Mouse (Mus musculus) thymus, postnatal 4 days (tissue): ENCODE measurements around the gene Krt88.

Source experiments
- DNase-seq: peaks from one replicate; pipeline ENCODE4 v3.0.0; 2021

The Krt88 gene

DNA sequence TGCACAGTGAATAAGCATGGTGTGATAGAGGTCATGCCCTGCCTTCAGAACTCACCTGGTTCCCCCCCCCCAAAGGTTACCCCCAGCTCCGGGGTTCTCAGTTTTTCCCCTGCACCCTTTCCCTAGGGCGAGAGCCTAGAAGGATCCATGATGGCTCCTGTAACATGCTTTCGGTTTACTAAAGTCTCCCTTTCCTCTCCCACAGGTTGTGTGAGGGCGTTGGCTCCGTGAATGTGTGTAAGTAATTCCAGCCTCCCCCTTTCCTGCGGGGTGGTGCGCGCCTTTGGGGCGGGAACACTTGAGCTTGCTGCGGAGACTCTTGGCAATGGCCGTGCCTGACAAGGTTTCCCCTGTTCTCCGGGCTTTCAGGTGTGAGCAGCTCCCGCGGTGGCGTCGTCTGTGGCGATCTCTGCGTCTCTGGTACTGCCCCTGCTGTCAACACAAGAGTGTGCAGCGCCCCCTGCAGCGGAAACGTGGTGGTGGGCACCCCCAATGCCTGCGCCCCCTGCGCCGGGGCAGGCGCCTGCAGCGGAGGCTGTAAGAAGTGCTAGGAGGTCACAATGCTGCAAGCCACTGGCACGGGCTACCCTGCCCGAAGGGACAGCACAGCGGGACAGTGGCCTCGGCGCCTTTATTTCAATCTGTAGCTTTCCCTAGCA, 31.6 kb downstream of the Krt88 start:
- peak; percentile 93 for DNase-seq

DNA sequence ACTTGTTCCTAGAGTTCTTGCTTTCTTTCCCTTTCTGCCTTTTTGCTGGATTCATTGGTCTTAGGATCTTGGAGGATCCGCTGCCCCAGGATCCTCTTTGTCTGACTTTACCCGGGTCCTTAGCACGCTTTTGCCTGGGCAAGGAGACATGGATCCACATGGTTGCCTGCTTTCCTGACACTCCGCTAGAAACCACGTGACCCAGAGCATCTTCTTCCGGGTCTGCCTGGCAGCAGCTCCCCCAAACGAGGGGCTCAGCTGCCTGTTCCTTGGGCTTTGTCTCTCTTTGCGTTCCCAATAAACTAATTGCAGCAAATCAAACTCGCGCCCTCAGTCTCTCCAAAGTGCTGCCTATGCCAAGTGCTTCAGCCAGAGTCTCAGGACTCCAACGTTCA, 32.1 kb downstream of the Krt88 start:
- DNase-seq = peak; percentile 38

DNA sequence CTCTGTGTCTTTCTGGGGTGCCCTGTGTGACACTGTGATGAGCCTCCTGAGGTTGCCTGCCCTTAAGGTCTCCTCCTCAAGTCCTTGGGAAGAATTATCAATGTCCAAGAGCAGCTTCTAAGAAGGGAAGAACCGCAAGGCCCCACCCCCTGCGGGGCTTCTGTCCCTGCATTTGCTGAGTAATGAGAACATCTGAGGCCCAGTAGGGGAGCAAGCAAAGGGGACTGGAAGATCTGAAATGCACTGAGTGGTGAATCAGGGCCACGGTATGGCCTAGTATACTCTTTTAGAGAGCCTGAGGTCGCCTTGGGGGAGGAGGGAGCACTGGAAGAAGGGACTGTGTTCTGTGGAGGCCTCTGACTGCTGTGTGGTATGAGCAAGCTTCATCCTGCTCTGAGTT, 34.5 kb downstream of the Krt88 start:
- DNase-seq = no peak

DNA sequence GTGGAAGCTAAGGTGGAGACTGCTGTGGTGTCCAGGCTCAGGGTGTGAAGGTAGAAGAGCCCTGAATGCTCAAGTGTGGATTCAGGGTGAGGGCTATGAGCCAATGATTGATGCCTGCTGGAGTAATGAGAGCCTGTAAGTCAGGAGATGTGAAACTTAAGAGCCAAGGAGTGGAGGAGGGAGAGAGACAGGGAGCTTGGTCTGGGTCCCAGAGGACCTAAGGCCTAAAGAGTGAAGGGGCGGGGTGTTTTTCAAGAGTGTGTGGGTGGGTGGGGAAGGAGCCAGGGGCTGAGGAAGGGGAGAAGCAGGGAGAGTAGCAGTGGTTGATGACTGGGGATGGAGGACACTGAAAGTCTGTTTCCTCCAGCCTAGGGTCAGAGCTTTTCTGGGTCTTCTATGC, 36.1 kb downstream of the Krt88 start:
- DNase-seq = no peak

- no peak for DNase-seq
These were observed 37.4 kb downstream of the Krt88 start for GRCm38 (mm10) chr15:101484939-101485338.

GRCm38 (mm10) chr15:101485911-101486635, 38.5 kb downstream of the Krt88 start:
- peak; percentile 56 for DNase-seq

GRCm38 (mm10) chr15:101491431-101491830, 43.9 kb downstream of the Krt88 start, which contains the start of gene Krt83:
Gene Krt83, minus strand, starts transcription at chr15:101491512.
- no peak for DNase-seq

- DNase-seq = no peak
These were observed 45.2 kb downstream of the Krt88 start for GRCm38 (mm10) chr15:101492718-101493117.

DNA sequence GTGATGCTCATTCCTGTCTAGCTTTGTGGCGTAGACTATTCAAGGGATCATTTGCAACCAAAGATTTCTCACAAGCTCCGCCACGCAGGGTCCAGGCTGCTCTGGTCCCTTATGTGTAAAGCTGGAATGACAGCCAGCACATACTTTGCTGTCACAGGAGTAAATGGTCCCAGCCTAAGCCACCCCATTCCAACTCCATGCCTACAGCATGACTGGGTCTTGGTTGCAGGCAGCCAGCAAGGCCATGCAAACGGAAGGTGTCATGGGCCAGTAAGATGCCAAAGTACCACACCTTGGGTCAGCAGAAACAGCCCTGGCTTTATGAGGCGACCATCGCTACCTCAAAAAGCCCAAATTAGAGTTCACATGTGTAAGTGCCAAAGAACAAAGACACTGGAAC, 46.2 kb downstream of the Krt88 start:
- DNase-seq = no peak

DNA sequence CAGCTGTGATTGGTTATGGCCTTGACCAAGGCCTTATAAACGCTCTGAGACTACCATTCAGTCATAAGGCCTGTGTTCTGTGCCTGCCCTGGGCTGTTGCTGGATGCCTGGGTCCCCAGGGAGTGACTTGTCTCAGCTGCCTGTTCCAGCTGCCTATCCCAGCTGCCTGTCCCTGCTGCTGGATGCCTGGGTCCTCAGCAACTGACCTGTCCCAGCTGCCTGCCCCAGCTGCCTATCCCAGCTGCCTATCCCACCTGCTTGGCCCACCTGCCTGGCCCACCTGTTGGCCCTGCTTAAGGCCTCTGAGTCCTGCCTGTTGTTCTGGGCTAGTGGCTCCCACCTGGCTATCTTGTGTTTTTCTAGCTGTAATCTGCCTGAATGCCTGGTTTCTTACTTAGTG, 46.7 kb downstream of the Krt88 start:
- no peak for DNase-seq

DNA sequence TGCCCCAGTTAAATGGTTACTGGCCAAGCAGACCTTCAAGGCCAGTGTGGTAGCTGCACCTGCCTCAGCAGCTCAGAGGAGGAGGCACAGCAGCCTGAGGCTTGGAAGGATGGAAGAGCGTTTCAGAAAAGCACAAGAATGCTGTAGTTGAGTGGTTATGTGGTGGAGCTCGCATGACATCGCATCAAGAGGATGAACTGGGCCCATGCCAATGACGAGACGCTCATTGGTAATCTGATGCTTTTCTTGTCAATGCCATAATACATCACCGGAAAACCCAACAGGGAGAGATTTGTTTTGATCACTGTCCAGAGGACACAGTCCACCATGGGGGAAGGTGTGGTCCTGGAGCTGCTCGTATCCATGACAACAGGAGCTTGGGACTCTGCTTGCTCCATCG, 47.7 kb downstream of the Krt88 start:
- DNase-seq = no peak

DNA sequence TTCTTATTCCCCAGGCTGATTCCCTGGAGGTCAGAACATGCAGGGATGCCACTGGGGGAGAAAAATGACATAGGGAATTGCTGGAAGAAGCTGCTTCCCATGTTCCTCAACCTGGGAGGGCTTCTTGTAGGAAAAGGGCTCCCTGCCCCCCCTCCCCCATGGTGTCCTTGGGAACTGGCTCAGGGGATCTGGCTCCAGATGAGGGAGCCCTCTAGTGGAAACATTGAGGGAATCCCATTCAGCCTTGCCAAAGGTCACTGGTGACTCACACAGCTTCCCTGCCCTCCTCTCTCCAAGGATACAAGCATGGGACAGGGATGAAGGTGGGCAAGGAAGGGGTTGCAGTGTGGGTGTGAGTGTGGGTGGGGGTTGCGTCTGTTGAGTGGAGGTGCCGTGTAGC, 49.6 kb downstream of the Krt88 start:
- DNase-seq = no peak
